Mouse (Mus musculus) ES-E14 (cell line): ENCODE measurements around the gene Cd3eap.

Experiments used
- CHD2 ChIP-seq: IDR thresholded peaks from 2 replicates; pipeline ENCODE4 v1.6.1; 2014; ENCODE audit warnings: mild to moderate bottlenecking, low read depth, low read length, inconsistent platforms
- MAFK ChIP-seq: IDR thresholded peaks from 2 replicates; pipeline ENCODE4 v1.6.1; 2014; ENCODE audit warnings: mild to moderate bottlenecking, low read depth, low read length, inconsistent platforms; ENCODE audit not compliant: insufficient read depth
- ZNF384 ChIP-seq: IDR thresholded peaks from 2 replicates; pipeline ENCODE4 v1.6.1; 2012; ENCODE audit warnings: low read depth, low read length, inconsistent platforms

GRCm38 (mm10) chr7:19344938-19345471 is 14.3 kb downstream of the Cd3eap start:
- TF ChIP-seq MAFK (no peak), CHD2 (no peak), ZNF384 (no peak)
